34 mouse cellular contexts compared by ENCODE assay signal in the genomic region with DNA sequence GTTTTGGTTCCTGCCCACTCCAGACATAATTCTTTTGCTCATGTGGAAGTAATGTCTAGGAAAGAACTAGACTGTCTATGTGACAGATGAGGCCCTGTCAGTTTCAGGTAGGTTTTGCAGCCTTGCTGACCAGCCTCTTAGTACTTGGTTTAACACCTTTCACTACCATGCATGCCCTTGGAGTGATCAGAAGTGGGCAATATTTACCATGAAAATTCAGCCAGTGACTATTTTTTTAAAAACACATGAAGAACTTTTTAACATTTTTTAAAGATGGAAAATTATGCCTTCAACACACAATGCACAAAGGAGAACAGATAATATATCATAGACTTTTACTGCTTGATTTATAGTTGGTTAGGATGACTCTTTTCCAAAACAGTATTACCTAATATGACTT. TPM values are rescaled to one million over a fixed set of nuclear protein-coding genes. Genes with fewer than 3 reads are reported as not detected.
A peak's percentile ranks its signal among the peaks of the same experiment; 100 is the strongest.
DNase-seq lines count a peak whose midpoint lies in the region; ATAC-seq and TF ChIP-seq lines count a peak whose summit lies in the region.
"Had no signal": no experiment of that assay in that cellular context is flagged by ENCODE, and none has a peak within 500 bp of the region (broad histone marks: within the 10 kb centered on the region; RNA-seq: fewer than 3 reads in every experiment).

No protein-coding gene starts in this region.

- DNase-seq in layer of hippocampus, adult 2 months (ENCODE audit: low spot score in 2 of 2): no peak
- DNase-seq in layer of hippocampus, adult 9-11 months: no peak
- DNase-seq in G1E (ENCODE audit: low spot score) (no peak), ZHBTc4 (ENCODE audit: low read depth, low spot score) (peak; percentile 4)
- no peak for DNase-seq in cerebellum, postnatal 25 days
- DNase-seq: adrenal gland, adult 2 months; adrenal gland, postnatal 36 days; cerebellum, adult 18-20 months; cerebellum, postnatal 10 days; gastrocnemius, postnatal 36 days; heart, adult 18-20 months; heart, postnatal 10 days; kidney, adult 8-10 months; kidney, postnatal 10 days; left cerebral cortex, postnatal 4 days; liver, postnatal 0 days; lung, postnatal 4 days; right cerebral cortex, postnatal 14 days had no signal

- H3K27ac ChIP-seq in layer of hippocampus, adult 2 months: no peak overlapping the region
- H3K27ac ChIP-seq in hindbrain, embryonic 16.5 days (ENCODE audit: low read depth, low read length): no peak overlapping the region
- H3K27ac ChIP-seq: embryonic facial prominence, embryonic 10.5 days; embryonic facial prominence, embryonic 15.5 days; forebrain, embryonic 13.5 days; heart, embryonic 13.5 days; hindbrain, embryonic 14.5 days; liver, embryonic 12.5 days; midbrain, embryonic 12.5 days; neural tube, embryonic 12.5 days; stomach, embryonic 15.5 days had no signal

- H3K36me3 ChIP-seq in E14TG2a.4 (ENCODE audit: insufficient read depth, low read length): no peaks in the 10 kb centered on the region
- H3K36me3 ChIP-seq in G1E (replicated peaks): no peaks in the 10 kb centered on the region
- H3K36me3 ChIP-seq in hindbrain, embryonic 16.5 days (ENCODE audit: control insufficient read depth, insufficient read depth, low read length): no peaks in the 10 kb centered on the region
- H3K36me3 ChIP-seq: embryonic facial prominence, embryonic 10.5 days; embryonic facial prominence, embryonic 15.5 days; heart, embryonic 13.5 days; liver, embryonic 12.5 days; midbrain, embryonic 12.5 days; neural tube, embryonic 12.5 days; stomach, embryonic 15.5 days had no signal

- no peak overlapping the region for H3K4me3 ChIP-seq in layer of hippocampus, adult 2 months
- H3K4me3 ChIP-seq in E14TG2a.4 (replicated peaks; ENCODE audit: low read length) (no peak overlapping the region), G1E (ENCODE audit: low read depth, low read length) (no peak overlapping the region)
- H3K4me3 ChIP-seq in hindbrain, embryonic 16.5 days (ENCODE audit: low read length): no peak overlapping the region
- H3K4me3 ChIP-seq: embryonic facial prominence, embryonic 10.5 days; embryonic facial prominence, embryonic 15.5 days; forebrain, embryonic 13.5 days; heart, embryonic 13.5 days; liver, embryonic 12.5 days; megakaryocyte, embryonic 14.5 days; midbrain, embryonic 12.5 days; myocyte; neural tube, embryonic 12.5 days; stomach, embryonic 15.5 days had no signal

- peak; percentile 40; the same call in 1 of the 2 replicates for ATAC-seq in G1E (ENCODE audit: extremely low read depth, insufficient number of reproducible peaks, low FRiP score, poor library complexity, severe bottlenecking)
- ATAC-seq in hindbrain, embryonic 16.5 days: no peak
- ATAC-seq: activated CD4-positive, CD25-positive, alpha-beta regulatory T cell, adult 4 months; forebrain, embryonic 13.5 days; inflammation-experienced regulatory T-cells, adult 6 months; liver, embryonic 12.5 days; liver, postnatal 0 days; lung, postnatal 0 days had no signal

- H3K9me3 ChIP-seq in E14TG2a.4 (ENCODE audit: low read length) (no peaks in the 10 kb centered on the region), G1E (replicated peaks) (no peaks in the 10 kb centered on the region)
- H3K9me3 ChIP-seq in hindbrain, embryonic 16.5 days (ENCODE audit: control insufficient read depth, low read length): no peaks in the 10 kb centered on the region
- H3K9me3 ChIP-seq: embryonic facial prominence, embryonic 10.5 days; embryonic facial prominence, embryonic 15.5 days; forebrain, embryonic 13.5 days; heart, embryonic 13.5 days; liver, embryonic 12.5 days; megakaryocyte, embryonic 14.5 days; midbrain, embryonic 12.5 days; neural tube, embryonic 12.5 days; stomach, embryonic 15.5 days had no signal

- H3K27me3 ChIP-seq in E14TG2a.4 (ENCODE audit: insufficient read depth, low read length): no peaks in the 10 kb centered on the region
- H3K27me3 ChIP-seq in G1E (ENCODE audit: insufficient read depth, low read length): no peaks in the 10 kb centered on the region
- no peaks in the 10 kb centered on the region for H3K27me3 ChIP-seq in hindbrain, embryonic 16.5 days (replicated peaks; ENCODE audit: control insufficient read depth, insufficient read depth, low read length)
- H3K27me3 ChIP-seq: embryonic facial prominence, embryonic 15.5 days; forebrain, embryonic 13.5 days; heart, embryonic 13.5 days; liver, embryonic 12.5 days; megakaryocyte, embryonic 14.5 days; midbrain, embryonic 12.5 days; neural tube, embryonic 12.5 days; stomach, embryonic 15.5 days had no signal

- no peaks in the 10 kb centered on the region for H3K4me1 ChIP-seq in E14TG2a.4 (replicated peaks; ENCODE audit: low read depth, low read length)
- no peaks in the 10 kb centered on the region for H3K4me1 ChIP-seq in G1E (ENCODE audit: insufficient read depth, low read depth, low read length)
- H3K4me1 ChIP-seq in hindbrain, embryonic 16.5 days (ENCODE audit: control insufficient read depth, insufficient read depth, low read depth, low read length): no peaks in the 10 kb centered on the region
- H3K4me1 ChIP-seq: embryonic facial prominence, embryonic 10.5 days; embryonic facial prominence, embryonic 15.5 days; forebrain, embryonic 13.5 days; heart, embryonic 13.5 days; liver, embryonic 12.5 days; megakaryocyte, embryonic 14.5 days; midbrain, embryonic 12.5 days; neural tube, embryonic 12.5 days; stomach, embryonic 15.5 days had no signal

- peak; percentile 63 for TF ChIP-seq CTCF in layer of hippocampus, adult 2 months (conservative IDR thresholded peaks at IDR 0.05)
- peak; percentile 31 for TF ChIP-seq CTCF in E14TG2a.4 (conservative IDR thresholded peaks at IDR 0.05; ENCODE audit: low read length)
- no peak for TF ChIP-seq CTCF in G1E (IDR thresholded peaks at IDR 0.05; ENCODE audit: low read depth, low read length)

- no peak overlapping the region for H3K9ac ChIP-seq in hindbrain, embryonic 16.5 days (ENCODE audit: low read depth, low read length)
- H3K9ac ChIP-seq: embryonic facial prominence, embryonic 15.5 days; forebrain, embryonic 13.5 days; heart, embryonic 13.5 days; hindbrain, embryonic 14.5 days; liver, embryonic 12.5 days; liver, postnatal 0 days; midbrain, embryonic 12.5 days; neural tube, embryonic 12.5 days; stomach, embryonic 15.5 days had no signal

- H3K4me2 ChIP-seq in hindbrain, embryonic 16.5 days (ENCODE audit: low read length): no peak overlapping the region
- H3K4me2 ChIP-seq: embryonic facial prominence, embryonic 15.5 days; forebrain, embryonic 13.5 days; heart, embryonic 13.5 days; hindbrain, embryonic 14.5 days; liver, embryonic 12.5 days; midbrain, embryonic 12.5 days; neural tube, embryonic 12.5 days; stomach, embryonic 15.5 days had no signal

RNA-seq across cellular contexts. Expression of a gene that starts 58.1 kb away (rescaled TPM):
- total RNA-seq in layer of hippocampus, adult 2 months (2021): 100 to 1,000 TPM; 328 to 340 TPM
- total RNA-seq in G1E (2014; fragmentation: Nextera tagmentation): 335 and 358 TPM in 2 replicates
- 732 and 778 TPM in 2 replicates for total RNA-seq in G1E (2017)
- polyA plus RNA-seq in G1E (2012): 68.1 and 355 TPM in 2 replicates
- polyA plus RNA-seq in hindbrain, embryonic 16.5 days (2015; fragmentation: Nextera tagmentation; extraction: Ambion mirVana): 555 and 657 TPM in 2 replicates
